Mouse (Mus musculus) lung, postnatal 25 days (tissue): ENCODE measurements around the gene Wdr62.
A peak's percentile ranks its signal among the peaks of the same experiment; 100 is the strongest.
"Not testable (repeated sequence)": the region's sequence is repeated elsewhere in the genome, so short reads cannot be mapped to it uniquely, and the experiment has no call there.

Experiments
- DNase-seq: peaks from one replicate; pipeline ENCODE4 v3.0.0; 2022; ENCODE audit warnings: low spot score

Gene Wdr62

DNA sequence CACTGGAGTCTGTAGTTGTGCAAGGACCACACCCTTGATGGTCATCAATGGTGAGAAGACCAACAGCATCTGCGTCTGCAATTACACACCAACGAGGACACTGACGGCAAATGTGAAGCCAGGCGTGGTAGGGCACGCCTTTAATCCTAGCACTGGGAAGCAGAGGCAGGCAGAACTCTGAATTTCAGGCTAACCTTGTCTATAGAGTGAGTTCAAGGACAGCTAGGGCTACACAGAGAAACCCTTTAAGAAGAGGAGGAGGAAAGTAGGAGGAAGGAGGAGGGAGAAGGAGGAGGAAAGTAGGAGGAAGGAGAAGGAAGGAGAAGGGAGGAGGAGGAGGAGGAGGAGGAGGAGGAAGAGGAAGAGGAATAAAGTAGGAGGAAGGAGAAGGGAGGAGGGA lies 14.7 kb downstream of the Wdr62 start:
- no peak for DNase-seq

DNA sequence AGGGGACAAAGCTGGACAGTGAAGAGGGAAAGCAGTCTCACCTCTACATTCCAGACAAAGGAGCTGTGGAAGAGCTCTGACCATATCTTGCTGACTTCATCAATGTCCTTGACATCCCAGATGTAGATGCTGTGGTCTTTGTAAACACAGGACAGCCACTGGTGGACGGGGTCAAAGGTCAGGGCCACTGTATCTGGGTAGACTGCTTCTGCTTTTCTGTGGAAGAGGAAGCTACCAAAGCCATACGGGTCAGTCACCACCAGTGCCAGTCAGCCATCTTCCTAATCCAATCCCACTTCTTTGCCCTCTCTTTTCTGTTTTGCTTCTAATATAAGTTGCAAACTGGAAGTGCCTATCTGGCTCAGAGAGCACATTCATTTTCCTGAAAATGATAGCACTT lies 15.2 kb downstream of the Wdr62 start:
- DNase-seq: no peak

DNA sequence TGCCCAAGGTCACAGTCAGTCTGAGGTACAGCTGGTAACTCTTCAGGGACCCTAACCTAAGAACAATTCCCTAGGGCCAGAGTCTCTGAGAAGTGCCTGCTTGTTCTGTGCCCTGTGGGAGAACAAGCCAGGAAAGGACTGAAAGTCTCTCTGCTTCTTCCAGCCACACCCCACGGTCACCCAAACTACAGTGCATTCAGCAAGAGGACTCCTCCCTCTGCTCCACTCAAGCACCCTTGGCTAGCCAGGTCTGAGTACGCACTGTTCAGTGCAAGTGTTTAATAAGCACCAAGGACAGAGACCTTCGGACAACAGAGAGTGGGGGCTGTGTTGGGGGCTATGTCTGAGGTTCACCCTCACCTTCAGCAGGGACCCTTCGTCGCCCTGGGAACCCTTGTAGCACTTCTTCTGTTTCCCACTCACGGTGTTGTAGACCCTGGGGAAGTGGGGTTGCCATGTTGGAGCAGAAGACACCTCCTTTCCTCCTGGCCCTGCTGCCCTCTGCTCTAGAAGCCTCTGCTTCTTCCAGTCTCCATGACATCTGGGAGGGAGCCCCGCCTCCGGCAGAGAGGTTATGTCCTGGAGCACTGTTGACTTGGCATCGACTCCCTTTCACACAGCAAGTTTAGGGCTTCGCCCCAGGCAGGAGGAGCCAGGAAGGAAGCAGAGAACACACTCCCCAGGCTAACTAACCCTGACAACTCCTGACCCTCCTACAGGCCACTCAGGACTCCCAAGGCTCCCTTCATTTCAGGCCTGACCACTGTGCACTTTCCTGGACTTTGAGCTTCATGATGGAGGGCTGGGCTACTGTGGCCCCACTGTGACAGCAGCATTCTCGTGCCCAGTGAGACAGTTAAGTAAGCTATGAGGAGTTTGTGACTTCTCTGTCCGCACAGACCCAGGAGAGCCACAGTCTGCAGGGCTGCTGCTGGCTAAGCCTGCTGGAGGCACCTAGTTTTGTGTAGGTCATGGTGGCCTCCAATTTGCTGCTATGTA lies 28.0 kb downstream of the Wdr62 start:
- DNase-seq: peak; percentile 69

DNA sequence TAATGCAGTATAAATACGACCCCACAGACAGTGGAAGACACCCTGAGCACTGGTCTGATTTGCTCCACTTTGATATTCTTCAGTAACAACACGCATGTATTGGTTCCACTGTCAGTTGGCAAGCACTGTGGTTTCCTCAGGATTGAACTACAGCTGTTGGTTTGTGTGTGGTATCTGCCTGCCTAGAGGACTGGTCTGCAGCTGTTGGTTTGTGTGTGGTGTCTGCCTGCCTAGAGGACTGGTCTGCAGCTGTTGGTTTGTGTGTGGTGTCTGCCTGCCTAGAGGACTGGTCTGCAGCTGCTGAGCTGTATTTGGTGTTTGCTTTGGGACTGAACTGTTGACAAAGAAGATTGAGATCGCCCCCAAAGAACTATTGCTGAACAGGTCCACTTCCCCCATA lies 42.8 kb downstream of the Wdr62 start:
- DNase-seq: not testable (repeated sequence)

DNA sequence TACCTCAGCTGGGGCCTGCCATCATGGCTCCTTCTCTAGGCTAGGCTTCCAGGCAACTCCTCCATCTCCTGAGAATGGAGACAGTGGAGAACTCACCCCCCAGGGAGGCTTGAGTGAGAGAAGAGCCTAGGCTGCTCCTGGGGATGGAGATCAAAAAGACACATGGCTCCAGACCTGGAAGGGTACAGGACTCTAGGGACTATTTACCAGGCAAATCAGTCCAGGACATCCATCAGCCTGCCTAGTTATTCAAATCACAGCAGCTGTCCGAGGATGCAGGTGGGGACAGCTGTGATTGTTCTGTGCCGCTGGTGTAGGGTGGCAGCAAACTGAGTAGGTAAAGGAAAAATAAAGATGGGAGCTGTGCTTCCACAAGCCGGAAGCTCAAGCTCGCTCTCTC lies 44.6 kb downstream of the Wdr62 start, which contains the start of gene Ovol3:
Ovol3 (minus strand) TSS at position 101 of the 400 bp plus-strand sequence.
- DNase-seq: no peak

DNA sequence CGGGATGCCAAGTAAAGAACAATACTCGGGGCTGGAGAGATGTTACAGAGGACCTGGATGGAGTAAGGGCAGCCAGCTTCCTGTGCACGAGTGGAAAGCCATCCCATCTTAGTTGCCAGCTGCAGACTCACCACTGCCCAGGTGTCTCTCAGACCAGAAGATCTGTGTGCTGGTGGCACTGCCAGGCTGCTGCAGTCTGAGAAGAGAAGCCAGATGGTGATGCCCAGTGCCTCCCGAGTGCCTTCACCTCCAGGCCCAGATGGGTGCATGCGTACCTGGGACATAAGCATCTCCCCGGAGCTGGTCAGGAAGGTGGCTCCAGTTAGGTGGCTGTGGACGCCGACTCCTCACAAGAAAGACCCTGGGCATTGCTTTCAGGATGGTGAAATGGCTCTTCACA lies 45.1 kb downstream of the Wdr62 start:
- no peak for DNase-seq

DNA sequence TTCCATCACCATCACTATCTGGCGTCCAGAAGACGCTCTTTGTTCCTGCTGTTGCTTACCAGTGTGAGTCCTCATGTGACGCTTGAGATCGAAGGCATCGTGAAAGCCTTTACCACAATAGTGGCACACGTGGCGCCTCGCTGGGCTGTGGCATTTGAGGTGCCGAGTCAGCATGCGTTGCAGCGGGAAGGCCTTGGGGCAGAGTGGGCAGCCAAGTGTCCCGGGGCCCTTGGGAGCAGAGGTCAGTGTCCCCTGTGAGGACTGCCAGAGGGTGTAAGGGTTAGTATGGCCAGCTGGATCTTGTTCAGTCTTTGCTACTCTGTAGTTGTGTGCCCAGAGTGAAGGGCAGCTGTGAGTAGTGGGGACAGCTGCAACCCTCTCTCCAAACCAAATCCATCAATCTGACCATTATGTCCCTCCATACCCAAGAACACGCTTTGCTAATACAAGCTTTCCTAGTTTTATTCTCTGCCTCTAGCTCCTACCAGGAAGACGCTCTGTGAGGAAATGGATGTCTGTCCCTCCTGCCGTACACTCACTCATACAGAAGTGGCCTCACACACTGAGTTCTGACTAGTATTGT lies 45.9 kb downstream of the Wdr62 start:
- peak; percentile 24 for DNase-seq

DNA sequence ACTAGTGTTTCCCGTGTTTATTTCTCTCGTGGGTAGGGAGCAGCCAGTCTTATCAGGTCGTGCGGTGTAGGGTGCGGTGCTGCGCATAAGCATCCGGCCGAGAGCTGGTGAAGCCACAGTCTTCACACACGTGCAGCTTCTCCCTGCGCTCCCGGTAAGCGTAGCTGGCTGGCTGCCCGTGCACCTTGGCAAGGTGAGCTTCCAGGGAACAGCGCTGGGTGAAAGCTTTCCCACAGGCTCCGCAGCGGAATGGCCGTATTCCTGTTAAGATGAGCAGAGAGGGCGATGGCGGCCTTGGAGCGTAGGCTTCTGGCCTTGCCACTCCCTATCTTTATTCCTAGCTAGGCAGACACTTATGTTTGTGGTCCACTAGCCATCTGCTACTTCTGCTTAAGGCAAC lies 46.8 kb downstream of the Wdr62 start:
- DNase-seq: no peak

DNA sequence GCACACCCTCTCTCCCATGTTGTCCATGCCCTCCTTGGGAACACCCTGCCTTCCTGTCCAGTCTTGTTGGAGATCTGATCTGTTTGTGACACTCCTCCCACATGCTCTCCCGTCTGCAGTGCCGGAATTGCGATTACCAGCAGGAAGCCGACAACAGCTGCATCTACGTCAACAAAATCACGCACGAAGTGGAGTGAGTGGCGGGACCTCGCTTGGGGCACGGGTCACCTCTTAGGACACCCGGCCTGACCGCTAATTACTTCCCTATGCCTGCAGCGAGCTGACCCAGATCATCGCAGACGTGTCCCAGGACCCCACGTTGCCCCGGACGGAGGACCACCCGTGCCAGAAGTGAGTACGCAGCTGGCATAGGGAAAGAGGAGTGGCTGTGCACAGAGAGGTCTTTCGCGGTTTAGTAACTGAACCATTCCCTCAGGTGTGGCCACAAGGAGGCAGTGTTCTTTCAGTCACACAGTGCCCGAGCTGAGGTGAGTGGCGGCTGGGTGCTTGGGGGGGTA lies 47.5 kb downstream of the Wdr62 start:
- peak; percentile 49 for DNase-seq

DNA sequence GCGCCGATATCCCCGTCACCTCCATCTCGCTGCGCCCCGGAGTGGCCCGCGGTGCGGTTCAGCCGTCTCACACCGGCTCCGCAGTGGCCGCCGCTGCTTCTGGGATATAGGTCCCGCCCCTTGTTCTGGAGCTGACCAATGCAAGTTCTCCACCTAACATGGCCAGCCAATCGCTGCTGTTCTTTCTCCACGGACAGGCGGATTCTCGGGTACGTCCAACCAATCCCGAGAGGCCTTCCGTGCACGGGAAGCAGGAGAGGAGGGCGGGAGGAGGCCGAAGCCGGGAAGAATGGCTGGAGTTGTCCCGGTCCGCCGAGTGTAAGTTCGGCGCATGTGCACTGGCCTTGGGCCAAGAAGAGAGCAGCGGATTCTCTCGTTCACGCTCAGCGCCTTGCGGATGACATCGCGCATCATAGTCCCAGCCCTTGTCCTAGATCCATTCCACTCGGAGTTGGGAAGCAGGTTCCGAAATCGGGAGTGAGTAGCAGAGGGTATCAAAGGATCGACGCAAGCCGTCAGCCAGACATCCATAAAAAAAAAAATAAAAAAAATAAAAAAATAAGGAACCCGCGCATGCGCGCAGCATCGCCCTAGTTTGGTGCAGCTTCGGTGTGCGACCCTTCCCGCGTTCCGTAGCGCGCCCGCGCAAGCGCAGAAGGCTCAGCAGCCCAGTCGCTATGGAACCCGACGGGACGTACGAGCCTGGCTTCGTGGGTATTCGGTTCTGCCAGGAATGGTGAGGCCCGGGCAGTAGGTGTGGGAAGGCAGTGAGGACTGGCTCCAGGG lies 48.4 kb downstream of the Wdr62 start, which contains the start of the genes Polr2i and Tbcb:
Polr2i (plus strand) TSS at position 280 of the 786 bp plus-strand sequence.
Tbcb (minus strand) TSS at position 604 of the 786 bp plus-strand sequence.
- DNase-seq: peak; percentile 99

DNA sequence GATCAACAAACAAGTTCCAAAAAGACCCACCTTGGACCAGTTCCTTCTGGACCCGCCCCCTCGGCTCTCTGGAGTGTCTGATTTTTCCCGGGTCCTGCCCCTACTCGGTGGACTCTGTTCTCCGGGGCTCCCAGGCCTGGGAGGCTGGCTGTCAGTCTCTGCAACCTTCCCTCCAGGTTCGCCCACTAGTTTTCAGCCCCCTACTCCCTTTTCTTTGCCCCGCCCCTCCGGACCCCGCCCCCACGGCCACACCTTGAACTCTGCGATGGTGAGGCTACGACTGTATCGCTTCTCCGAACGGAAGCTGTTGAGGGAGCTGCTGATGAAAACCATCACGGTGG lies 48.9 kb downstream of the Wdr62 start:
- no peak for DNase-seq

DNA sequence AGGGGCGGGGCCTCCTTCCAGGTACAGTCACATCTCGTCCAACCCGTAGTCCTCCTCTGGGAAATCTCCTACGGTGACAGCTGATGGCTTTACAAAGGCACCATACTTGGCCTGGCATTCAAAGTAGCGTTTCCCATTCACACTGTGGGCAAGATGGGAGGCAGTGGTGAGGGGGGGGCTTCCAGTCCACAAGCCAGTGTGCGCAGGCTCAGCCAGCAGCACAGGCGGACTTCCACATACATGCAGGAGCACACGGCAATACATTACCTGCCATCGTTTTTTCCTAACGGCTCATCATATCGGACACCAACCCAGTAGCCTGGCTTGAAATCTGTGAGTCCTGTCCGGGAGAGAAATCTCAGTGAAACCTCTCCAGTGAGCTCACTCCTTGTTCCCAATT lies 56.0 kb downstream of the Wdr62 start:
- DNase-seq: no peak

DNA sequence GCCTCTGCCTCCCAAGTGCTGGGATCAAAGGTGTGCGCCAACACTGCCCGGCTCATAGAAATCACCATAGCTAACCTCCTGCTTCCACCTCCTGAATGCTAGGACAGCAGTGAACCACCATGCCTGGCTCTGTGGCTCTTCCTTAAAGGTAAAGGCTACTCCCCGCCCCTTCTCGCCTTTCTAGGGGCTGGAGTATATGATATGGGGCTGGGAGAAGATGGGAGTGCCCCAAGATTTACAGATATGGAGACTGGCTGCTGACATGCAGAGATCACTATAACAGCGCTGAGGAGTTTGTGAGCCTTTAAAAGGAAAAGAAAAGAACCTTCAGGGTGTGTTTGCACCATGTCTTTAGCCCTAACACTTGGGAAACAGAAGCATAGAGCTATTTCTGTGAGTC lies 58.0 kb downstream of the Wdr62 start:
- DNase-seq: no peak

DNA sequence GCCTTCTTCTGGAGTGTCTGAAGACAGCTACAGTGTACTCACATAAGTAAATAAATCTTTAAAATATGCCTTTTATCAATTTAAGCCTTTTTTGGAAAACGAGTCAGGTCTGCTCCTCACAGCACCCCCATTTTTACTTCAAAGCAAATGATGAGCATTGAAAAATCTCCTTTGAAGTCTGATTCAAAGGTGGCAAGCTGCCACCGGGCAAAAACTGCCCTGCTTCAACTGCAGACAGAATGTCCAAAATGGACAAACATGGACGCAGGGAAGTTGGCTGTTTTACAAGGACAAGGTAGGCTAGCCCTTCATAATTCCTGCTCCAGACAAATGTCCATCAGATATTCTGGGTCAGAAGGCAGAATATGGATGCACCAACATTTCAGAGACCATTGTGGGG lies 58.8 kb downstream of the Wdr62 start:
- no peak for DNase-seq

DNA sequence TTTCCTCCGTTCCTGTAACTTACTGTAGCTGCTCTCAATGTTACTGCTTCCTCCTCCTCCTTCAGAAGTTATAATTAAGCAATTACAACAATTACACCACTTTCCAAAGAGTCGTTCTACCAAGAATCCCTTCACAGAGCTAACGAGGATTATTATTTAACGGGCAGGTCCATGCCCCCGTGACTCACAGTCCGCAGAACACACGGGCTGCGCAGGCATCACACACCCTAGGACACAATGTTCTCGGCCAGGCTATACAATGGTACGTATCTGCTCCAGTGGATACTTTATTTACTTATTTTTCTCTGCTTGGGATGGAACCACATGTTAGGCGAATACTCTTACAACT lies 60.2 kb downstream of the Wdr62 start:
- DNase-seq: peak; percentile 32

DNA sequence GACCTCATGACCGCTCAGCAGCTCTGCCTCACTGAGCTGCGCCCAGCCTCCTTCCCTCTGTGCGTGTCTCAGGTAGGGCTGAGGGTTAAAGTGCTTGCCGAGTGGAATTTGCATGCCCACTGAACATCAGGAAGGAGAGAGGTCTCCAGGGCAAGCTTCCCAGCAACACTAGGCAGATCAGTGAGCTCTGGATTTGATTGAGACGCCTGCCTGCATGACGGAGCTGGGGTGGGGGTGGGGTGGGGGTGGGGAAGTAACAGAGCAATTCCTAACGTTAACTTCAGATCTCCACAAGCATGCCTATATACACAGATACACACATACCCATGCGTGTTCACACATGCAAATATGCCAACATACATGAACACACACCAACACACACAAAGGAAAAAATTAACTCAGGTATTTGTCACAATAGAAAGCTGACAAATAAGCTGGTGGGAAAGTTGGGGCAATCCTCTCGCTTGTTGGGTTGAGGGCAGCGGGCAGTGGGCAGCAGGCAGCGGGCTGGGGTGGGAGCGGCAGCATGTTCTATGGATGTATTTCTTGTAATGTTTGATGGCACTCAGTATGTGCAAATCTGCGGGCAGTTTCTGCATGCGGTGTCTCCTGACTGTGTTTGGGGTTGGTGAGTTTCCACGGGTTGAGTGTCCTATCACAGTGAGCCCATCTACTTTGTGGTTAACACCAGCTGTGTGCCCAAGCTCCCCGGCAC lies 60.8 kb downstream of the Wdr62 start:
- DNase-seq: peak; percentile 31

DNA sequence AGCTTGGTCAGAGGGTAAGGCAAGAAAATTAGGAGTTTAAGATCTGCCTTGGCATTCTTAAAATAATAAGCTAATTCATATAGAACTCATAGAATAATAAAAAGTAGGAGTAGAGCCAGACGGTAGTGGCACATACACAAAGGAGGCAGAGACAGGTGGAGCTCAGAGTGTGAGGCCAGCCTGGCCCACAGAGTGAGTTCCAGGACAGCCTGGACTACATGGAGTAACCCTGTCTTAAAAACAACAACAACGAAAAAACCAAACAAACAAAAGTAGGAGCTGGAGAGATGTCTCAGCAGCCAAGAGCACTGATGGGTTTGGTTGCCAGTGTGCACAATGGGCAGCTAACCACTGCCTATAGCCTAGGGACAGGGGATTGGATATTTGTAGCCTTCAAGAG lies 62.9 kb downstream of the Wdr62 start:
- no peak for DNase-seq

DNA sequence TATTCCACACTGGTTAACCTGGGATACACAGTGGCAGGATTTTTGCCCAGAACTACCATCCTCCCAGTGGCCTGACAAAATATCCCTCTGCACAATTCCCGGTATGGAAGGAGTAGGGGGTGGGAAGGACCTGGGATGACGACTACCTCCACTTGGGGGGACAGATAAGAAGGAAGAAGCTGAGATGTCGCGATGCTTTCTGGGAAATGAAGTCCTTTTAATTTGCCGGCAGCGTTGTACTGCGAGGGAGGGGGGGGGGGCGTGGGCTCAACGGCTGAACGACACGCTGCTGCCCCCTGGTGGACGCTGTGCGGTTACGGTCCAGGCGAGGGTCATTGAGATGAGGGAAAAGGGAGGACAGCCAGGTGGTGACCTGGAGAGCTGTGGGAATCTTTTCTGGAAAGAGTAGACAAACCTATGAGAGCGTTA lies 63.5 kb downstream of the Wdr62 start:
- peak; percentile 76 for DNase-seq

DNA sequence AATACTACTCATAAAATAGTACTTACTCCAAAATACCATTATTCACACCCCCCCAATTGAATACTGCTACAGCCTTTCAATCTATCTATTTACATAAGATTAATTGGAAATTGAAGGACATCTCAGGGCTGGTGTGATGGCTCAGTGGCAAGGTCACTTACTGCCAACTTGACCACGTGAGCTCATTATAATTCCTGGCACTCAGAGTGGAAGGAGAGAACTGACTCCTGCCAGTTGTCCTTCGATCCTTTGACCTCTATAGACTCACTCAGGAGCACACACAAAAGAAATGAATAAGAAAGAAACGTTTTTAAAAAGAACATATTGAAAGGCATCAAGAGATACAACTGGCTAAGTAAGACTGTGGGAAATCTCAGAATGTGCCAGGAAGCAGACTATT lies 64.3 kb downstream of the Wdr62 start:
- no peak for DNase-seq

DNA sequence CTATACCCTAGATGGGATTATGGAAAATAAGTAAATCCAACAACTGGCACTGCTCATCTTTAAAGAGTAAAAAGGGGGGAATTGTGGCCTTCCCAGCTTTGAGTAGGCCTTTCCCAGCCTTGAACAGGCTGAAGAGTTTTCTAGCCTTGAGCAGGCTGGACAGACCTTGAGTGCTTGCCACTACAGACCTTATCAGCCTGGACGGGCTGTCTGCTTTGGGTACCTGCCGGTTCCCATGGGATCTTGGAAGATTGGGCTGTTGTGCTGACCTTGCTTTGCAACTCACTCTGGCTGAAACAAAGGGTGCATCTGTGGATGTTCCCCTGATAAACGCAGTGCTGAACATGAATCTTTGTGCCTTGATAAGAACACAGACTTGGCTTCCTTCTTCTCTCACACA lies 66.3 kb downstream of the Wdr62 start:
- no peak for DNase-seq

DNA sequence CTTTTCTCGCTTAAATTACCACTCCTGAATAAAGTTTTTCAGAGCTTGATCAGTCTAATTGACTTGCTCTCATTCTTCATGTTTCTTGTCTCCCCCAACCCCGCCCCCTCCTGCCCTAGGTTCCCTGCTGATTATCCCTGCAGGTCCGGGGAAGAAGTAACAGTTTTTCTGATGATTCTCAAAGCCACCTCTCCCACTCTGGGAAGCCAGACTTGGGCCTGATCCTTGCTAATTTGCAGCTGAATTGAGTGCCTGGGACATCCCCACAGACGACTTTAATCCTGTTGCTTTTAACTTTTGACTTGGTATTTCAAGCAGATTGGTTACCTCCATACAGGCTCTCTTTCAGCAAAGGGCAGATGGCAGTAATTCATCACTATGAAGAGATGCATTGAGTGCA lies 69.2 kb downstream of the Wdr62 start:
- no peak for DNase-seq

DNA sequence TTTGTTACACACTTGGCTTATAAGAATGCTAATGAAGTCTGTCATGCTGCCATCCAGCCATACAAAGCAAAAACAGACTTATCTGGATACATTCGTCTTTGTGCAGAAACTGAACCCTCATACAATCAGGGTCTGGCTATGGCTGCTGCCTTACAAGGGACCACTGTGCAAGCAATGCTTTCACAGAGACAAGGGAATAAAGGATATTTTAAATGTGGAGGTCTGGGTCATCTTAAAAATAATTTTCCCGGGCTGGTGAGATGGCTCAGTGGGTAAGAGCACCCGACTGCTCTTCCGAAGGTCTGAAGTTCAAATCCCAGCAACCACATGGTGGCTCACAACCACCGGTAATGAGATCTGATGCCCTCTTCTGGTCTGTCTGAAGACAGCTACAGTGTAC lies 73.9 kb downstream of the Wdr62 start:
- not testable (repeated sequence) for DNase-seq
